Mouse (Mus musculus) common myeloid progenitor, adult 5-6 weeks (primary cell): ENCODE data around the gene Gm49337. TPM values are rescaled to one million over a fixed set of nuclear protein-coding genes. Genes with fewer than 3 reads are reported as not detected.
"Not testable (repeated sequence)": the region's sequence is repeated elsewhere in the genome, so short reads cannot be mapped to it uniquely, and the experiment has no call there.

ENCODE experiments used
- ATAC-seq: replicated peaks from 2 replicates; pipeline ENCODE4 v1.8.0; 2016; ENCODE audit warnings: low read depth, mild to moderate bottlenecking, moderate TSS enrichment, inconsistent platforms; ENCODE audit not compliant: poor library complexity, severe bottlenecking
- total RNA-seq: library from RNA; stranded (forward); fragments of 200-1000, 187-1606 nt; gene quantifications from 2 replicates; pipeline ENCODE4 v1.2.3, GENCODE M21; 2017

Gene Gm49337
- total RNA-seq, 1 experiment from 2014 or later = 0.41 TPM

GRCm38 (mm10) chr4:116198422-116198821 lies 25.2 kb downstream of the Gm49337 start:
- ATAC-seq = no peak

DNA sequence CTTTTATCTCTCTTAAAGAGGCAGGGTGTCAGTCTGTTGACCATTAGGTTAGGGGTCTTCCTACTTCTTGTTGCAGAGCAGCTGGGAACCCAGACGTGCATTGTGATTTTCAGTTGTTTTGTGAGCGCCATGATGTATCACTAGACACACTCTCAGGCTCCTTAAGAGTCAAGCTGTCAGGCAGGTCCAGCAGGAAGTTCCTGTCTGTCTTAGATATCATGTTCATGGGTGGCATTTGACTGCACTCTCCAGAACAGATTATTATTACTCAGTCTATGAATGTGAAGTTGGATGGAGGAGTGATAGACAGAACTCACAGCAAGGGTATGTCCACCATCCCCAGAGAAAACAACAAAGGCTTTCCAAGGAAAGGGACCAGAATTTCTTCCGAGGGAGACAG lies 31.2 kb downstream of the Gm49337 start:
- no peak for ATAC-seq

DNA sequence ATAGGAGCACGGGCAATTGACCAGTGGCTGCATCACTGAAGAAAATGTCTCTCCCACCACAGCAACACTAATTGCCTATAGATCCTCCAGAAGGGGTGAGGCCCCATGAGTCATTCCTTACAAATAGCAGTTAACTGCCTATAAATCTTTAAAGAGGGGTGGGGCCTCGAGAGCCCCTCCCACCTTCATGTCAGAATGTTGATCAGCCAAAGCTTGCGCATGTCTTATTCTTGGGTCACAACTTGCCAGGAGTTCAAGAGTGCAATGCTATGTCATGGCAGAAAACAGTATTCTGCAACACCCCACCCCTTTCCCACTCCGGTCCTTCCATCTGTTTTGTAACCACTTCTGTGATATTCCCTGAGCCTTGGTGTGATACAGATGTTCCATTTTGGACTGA lies 33.3 kb downstream of the Gm49337 start:
- ATAC-seq = no peak

GRCm38 (mm10) chr4:116208891-116209290 lies 35.7 kb downstream of the Gm49337 start:
- ATAC-seq = no peak

DNA sequence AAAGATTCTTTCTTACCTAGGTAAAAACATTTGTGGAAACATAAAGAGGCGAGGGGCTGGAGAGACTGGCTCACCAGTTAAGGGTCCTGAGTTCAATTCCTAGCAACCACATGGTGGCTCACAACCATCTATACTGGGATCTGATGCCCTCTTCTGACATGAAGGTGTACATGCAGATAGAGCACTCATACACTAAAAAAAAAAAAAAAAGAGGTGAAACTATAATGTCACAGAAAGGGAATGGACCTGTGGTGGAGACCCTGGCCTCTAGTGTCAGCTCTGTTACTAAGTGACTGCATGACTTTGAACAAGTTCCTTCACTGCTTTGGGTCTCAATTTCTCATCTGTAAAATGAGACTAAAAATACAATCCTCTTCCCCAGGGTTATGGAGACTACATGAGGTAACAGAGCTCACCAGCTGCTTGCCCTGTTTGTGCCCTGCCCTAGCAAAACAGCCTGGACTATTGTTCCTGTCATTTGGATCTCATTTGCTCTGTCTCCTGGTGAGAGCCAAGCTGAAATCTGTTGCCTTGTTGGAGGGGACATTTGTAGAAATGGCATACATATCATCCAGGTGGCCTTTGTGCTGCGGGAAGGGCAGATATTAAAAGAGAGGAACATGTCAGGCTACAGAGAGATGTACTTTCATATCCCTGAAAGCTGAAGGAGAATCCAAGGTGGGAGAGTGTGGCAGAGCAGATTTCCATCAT lies 42.9 kb downstream of the Gm49337 start:
- no peak for ATAC-seq

GRCm38 (mm10) chr4:116217046-116217445 lies 43.9 kb downstream of the Gm49337 start:
- ATAC-seq = no peak

DNA sequence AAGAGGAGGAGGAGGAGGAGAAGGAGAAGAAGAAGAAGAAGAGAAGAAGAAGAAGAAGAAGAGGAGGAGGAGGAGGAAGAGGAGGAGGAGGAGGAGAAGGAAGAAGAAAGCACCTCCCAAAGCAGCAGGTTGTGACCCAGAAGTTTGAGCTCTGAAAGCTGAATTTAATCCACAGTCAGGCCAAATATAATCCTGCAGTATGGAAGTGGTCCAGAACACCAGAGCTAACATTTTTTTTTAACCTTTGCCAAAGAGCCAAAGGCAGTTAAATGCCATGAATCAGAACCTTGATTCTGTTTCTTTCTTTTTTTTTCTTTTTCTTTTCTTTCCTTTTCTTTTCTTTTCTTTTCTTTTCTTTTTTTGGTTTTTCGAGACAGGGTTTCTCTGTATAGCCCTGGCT lies 44.5 kb downstream of the Gm49337 start:
- ATAC-seq = not testable (repeated sequence)

- no peak for ATAC-seq
Measured at GRCm38 (mm10) chr4:116219056-116219455, 45.9 kb downstream of the Gm49337 start.

DNA sequence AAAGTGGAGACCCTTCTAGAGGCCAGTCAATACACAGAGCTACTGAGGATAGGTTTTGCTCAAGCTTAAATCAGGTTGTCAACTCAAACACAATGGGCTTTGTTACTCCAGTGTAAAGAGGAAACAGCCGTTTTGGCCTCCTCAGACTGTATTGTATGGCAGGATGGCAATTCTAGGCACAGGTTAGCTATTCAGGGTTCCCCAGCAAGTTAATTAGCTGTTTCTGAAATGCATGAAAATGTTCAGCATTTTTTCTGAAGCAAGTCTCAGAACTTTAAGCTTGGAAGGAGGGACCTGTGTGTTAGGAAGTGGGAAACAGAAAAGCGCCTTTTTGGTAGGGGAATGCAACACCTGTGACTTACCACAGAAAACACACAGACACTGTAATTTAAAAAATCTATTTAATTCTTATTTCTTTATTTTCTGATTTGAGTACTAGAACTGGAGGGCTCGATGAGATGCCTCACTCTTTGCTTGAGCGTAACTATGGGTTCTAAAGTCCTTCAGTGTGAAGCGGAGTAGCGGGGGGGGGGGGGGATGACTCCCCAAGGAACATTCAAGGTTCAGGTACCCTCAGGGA lies 47.0 kb downstream of the Gm49337 start:
- no peak for ATAC-seq

DNA sequence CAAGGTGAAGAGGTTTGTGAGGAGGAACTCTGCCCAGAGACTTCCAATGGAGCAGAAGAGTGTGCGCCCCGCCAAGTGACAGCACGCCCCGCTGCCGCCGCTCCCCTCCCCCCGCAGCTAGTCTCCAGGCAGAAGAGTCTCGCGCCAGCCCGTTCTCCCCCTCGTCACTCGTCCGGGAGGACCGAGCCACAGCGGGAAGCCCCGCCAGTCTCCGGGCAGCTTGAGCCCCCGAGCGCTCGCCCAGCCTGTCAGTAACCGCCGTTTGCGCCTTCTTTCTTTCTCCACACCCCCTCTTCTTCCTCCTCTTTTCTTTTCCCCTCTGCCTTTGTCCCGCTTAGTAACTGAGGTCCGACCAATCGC lies 47.6 kb downstream of the Gm49337 start:
- no peak for ATAC-seq

DNA sequence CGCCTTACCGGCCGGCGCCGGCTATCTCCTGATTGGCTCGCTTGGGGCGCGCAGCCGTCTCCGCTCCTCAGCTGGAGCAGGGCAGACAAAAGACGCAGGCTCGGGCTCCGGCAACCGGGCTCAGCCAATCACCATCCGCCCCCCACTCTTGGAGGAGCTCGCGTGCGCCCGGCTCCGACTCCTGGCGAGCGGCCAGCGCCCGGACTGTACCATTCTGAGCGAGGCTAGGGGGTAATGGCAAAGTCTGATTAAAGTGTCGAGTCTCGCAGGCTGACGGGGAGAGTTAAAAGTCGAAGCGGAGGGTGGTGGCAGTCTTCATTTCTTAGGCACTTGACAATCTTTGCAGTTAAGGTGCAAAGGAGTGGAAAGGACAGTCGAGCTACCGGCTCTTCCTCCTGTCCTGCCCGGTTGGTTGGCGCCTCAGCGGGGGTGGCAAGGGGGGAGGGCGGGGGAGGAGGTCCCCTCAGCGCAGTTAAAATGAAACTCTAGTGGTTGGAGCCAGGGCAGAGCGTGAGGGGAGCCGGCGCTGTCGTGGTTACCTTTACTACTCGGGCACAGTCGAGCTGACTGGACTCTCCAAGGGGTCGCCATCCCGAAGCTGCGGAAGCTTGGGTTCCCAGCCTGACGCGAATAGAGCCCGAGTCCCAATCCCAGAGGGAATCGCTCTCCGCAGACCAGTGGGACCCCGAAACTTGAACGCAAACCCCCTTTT lies 48.1 kb downstream of the Gm49337 start, which contains the start of gene Pik3r3:
TSS of gene Pik3r3 (plus strand) at position 479 of the 712 bp plus-strand sequence.
- ATAC-seq = peak; percentile 98

GRCm38 (mm10) chr4:116221996-116222842 lies 49.0 kb downstream of the Gm49337 start:
- ATAC-seq = no peak

DNA sequence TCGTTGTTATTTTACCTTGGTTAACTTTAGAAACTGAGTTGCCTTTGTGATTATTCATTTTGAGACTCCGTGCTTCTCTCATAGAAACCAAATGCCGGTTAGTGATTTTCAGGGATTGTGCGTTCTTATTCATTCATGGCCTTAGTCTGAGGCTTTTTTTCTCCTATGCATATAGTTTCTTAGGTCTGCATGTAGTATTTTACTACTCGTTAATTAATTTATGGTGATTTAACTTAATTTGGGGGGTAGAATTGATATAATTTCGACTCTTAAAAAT lies 49.6 kb downstream of the Gm49337 start:
- no peak for ATAC-seq

- no peak for ATAC-seq
Measured at GRCm38 (mm10) chr4:116243377-116243776, 70.2 kb downstream of the Gm49337 start.

DNA sequence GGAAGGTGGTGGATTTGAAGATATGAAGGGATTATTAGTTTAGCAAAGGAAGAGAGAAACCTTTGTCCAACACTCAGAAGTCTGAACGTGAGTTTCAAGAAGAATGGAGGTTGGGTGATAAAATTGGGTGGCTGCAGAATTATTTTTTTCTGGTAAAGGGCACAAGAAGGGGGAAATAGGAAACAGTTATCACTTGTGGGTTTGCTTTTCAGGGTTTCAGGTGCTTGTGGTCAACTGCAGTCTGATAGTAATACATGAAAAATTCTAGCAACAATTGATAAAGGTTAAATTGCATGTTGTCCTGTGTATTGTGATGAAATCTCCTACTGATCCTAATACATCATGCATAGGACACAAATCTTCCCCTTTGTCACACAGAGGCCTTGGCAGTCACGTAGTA lies 71.1 kb downstream of the Gm49337 start:
- ATAC-seq = no peak

DNA sequence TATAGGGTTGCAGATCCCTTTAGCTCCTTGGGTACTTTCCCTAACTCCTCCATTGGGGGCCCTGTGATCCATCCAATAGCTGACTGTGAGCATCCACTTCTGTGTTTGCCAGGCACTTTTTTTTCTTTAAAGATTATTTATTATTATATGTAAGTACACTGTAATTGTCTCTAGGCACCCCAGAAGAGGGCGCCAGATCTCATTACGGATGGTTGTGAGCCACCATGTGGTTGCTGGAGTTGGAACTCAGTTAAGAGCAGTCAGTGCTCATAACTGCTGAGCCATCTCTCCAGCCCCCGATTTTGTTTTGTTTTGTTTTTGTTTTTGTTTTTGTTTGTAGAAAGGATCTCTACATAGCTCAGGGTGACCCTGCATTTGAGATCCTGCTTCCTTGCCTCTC lies 72.7 kb downstream of the Gm49337 start:
- peak; percentile 60; the same call in 1 of the 2 replicates for ATAC-seq

DNA sequence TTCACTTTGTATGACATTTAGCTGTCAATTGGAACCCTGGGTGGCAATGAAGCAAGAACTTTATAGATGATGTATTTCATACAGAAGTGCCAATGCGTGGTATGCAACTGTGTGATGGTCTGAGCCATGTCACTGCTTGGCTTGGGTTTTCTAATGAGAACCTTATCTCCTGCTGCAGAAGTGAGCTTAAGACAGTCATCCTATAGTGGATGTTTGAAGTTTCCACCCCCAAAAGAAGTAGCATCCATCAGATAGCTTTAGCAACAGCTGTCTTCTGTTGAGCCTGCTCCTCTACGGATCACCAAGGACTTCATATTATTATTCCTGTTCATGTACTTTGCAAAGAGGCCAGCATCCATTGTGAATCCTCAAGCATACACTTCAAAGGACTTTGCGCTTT lies 76.8 kb downstream of the Gm49337 start:
- no peak for ATAC-seq

- no peak for ATAC-seq
Measured at GRCm38 (mm10) chr4:116268220-116268619, 95.0 kb downstream of the Gm49337 start.

DNA sequence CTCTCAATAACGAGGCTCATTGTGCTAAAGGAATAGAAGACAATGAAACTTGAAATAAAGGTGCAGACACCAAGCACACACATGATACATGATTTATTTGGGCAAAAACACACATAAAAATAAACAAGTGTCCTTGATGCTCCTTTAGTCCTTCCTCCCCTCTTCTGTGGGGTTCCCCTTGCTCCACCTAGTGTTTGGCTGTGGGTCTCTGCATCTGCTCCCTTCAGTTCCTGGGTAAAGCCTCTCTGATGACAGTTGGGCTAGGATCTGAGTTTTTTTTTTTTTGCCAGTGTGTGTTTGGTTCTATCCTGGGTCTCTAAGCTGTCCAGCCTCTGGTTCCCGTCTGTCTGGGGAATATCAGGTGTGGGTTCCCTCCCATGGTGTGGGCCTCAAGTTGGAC lies 109.0 kb downstream of the Gm49337 start:
- no peak for ATAC-seq

GRCm38 (mm10) chr4:116291561-116291960 lies 118.4 kb downstream of the Gm49337 start:
- no peak for ATAC-seq

- no peak for ATAC-seq
Measured at GRCm38 (mm10) chr4:116293296-116293695, 120.1 kb downstream of the Gm49337 start.
